Mouse (Mus musculus) lung, postnatal 0 days (tissue): ENCODE measurements around the gene Scgb1b11. TPM values are rescaled to one million over a fixed set of nuclear protein-coding genes. Genes with fewer than 3 reads are reported as not detected.
"Not testable (repeated sequence)": the region's sequence is repeated elsewhere in the genome, so short reads cannot be mapped to it uniquely, and the experiment has no call there.

Experiments
- ATAC-seq: fragments of 200-750 bp; cut with Nextera tagmentation; 2 replicates; pipeline ENCODE4 v1.8.0; 2017; ENCODE audit warnings: moderate library complexity
- DNase-seq: peaks from one replicate; pipeline ENCODE4 v3.0.0-alpha.2; 2016; ENCODE audit warnings: low spot score
- H3K27ac ChIP-seq: fragments of 300-500 bp; sonication (generic); 2 replicates; pipeline ENCODE4 v1.5.1; 2014; ENCODE audit warnings: antibody characterized with exemption, mild to moderate bottlenecking, low read length, mixed read lengths
- H3K27me3 ChIP-seq: fragments of 300-500 bp; sonication (generic); replicated peaks from 2 replicates; pipeline ENCODE4 v1.6.1; 2014; ENCODE audit warnings: low read length, mixed read lengths; ENCODE audit not compliant: insufficient read depth
- H3K36me3 ChIP-seq: fragments of 300-500 bp; sonication (generic); 2 replicates; pipeline ENCODE4 v1.6.1; 2014; ENCODE audit warnings: low read length, mixed read lengths; ENCODE audit not compliant: insufficient read depth
- H3K4me1 ChIP-seq: fragments of 300-500 bp; sonication (generic); 2 replicates; pipeline ENCODE4 v1.6.1; 2014; ENCODE audit warnings: antibody characterized with exemption, low read depth, low read length, mixed read lengths; ENCODE audit not compliant: insufficient read depth
- H3K4me2 ChIP-seq: fragments of 300-500 bp; sonication (generic); replicated peaks from 2 replicates; pipeline ENCODE4 v1.6.1; 2014; ENCODE audit warnings: low read depth, mild to moderate bottlenecking, low read length, moderate library complexity, mixed read lengths
- H3K4me3 ChIP-seq: fragments of 300-500 bp; sonication (generic); 2 replicates; pipeline ENCODE4 v1.5.1; 2014; ENCODE audit warnings: low read depth, low read length
- H3K9ac ChIP-seq: fragments of 300-500 bp; sonication (generic); replicated peaks from 2 replicates; pipeline ENCODE4 v1.6.1; 2014; ENCODE audit warnings: low read depth, mild to moderate bottlenecking
- H3K9me3 ChIP-seq: fragments of 300-500 bp; sonication (generic); 2 replicates; pipeline ENCODE4 v1.6.1; 2016; ENCODE audit warnings: low read length, mixed read lengths
- WGBS: fragments of 180-500 bp; shearing (Covaris S2); extraction: QIAGEN DNeasy Blood & Tissue Kit; methylation state at CpG from one replicate; pipeline ENCODE4 v1.1.7; 2014; 5-methylcytosine and 5-hydroxymethylcytosine counted together
- polyA plus RNA-seq: library from polyadenylated mRNA; unstranded; fragments of >200 nt; fragmentation: Nextera tagmentation; extraction: Ambion mirVana; gene quantifications from 2 replicates; pipeline ENCODE4 v1.2.1, GENCODE M21; 2015

Scgb1b11 gene
- not detected in 2 replicates for polyA plus RNA-seq

- not testable (repeated sequence) for H3K4me3 ChIP-seq, DNase-seq, H3K9me3 ChIP-seq, H3K27me3 ChIP-seq, ATAC-seq, H3K9ac ChIP-seq, H3K27ac ChIP-seq, H3K4me1 ChIP-seq, H3K4me2 ChIP-seq, H3K36me3 ChIP-seq
- WGBS = no CpG with 5 or more reads among the region's 2 CpGs
Observed at GRCm38 (mm10) chr7:32222540-32222939, at the start of gene Scgb1b11. TSS of gene Scgb1b11 (plus strand) at chr7:32222840.

- 87% methylated on average over 1 of the region's 2 CpGs for WGBS
- not testable (repeated sequence) for H3K4me1 ChIP-seq
Observed at GRCm38 (mm10) chr7:32211045-32211444, 11.6 kb upstream of the Scgb1b11 start, which contains the start of gene Scgb2b11. TSS of gene Scgb2b11 (minus strand) at chr7:32211145.

More at GRCm38 (mm10) chr7:32211045-32211444, 11.6 kb upstream of the Scgb1b11 start, which contains the start of gene Scgb2b11:
- not testable (repeated sequence) for H3K27me3 ChIP-seq, H3K9me3 ChIP-seq, H3K4me3 ChIP-seq, H3K36me3 ChIP-seq, DNase-seq, H3K27ac ChIP-seq, H3K9ac ChIP-seq, H3K4me2 ChIP-seq, ATAC-seq

Other genes starting within 250 kb of the Scgb1b11 start
- not detected in 2 replicates for gene Scgb1b10, start 122.0 kb upstream of the Scgb1b11 start, polyA plus RNA-seq
- not detected in 2 replicates for gene Scgb2b11, start 11.7 kb upstream of the Scgb1b11 start, polyA plus RNA-seq
- gene Scgb2b12, start 104.4 kb downstream of the Scgb1b11 start, polyA plus RNA-seq = not detected in 2 replicates
- gene Scgb1b12, start 111.3 kb downstream of the Scgb1b11 start, polyA plus RNA-seq = not detected in 2 replicates
- not detected in 2 replicates for gene Scgb1b29, start 218.7 kb downstream of the Scgb1b11 start, polyA plus RNA-seq